Mouse (Mus musculus) lung, postnatal 25 days (tissue): ENCODE data around the gene Muc16.

Experiments used
- DNase-seq: peaks from one replicate; pipeline ENCODE4 v3.0.0; 2022; ENCODE audit warnings: low spot score

The Muc16 gene

GRCm38 (mm10) chr9:18674480-18675154 is at the start of gene Muc16:
Gene Muc16, minus strand, starts transcription at chr9:18674530.
- no peak for DNase-seq

- no peak for DNase-seq
Measured at GRCm38 (mm10) chr9:18722712-18723099, 48.4 kb upstream of the Muc16 start.

- no peak for DNase-seq
Measured at GRCm38 (mm10) chr9:18721931-18722711, 47.8 kb upstream of the Muc16 start.

GRCm38 (mm10) chr9:18721011-18721410 is 46.7 kb upstream of the Muc16 start:
- no peak for DNase-seq

- no peak for DNase-seq
Measured at GRCm38 (mm10) chr9:18705628-18706027, 31.3 kb upstream of the Muc16 start.

- DNase-seq = no peak
Measured at GRCm38 (mm10) chr9:18598366-18598765, 76.0 kb downstream of the Muc16 start.

GRCm38 (mm10) chr9:18508098-18508497 is 166.2 kb downstream of the Muc16 start:
- DNase-seq = no peak

GRCm38 (mm10) chr9:18478168-18478567 is 196.2 kb downstream of the Muc16 start, which contains the start of the genes Zfp558 and Mbd3l1:
Gene Zfp558, minus strand, starts transcription at chr9:18478268.
Gene Mbd3l1, plus strand, starts transcription at chr9:18478359.
- no peak for DNase-seq

- DNase-seq = peak; percentile 56
Measured at GRCm38 (mm10) chr9:18473324-18474128, 200.8 kb downstream of the Muc16 start.

- no peak for DNase-seq
Measured at GRCm38 (mm10) chr9:18468005-18468404, 206.3 kb downstream of the Muc16 start.

- DNase-seq = no peak
Measured at GRCm38 (mm10) chr9:18467350-18467749, 207.0 kb downstream of the Muc16 start.

GRCm38 (mm10) chr9:18456520-18456919 is 217.8 kb downstream of the Muc16 start:
- DNase-seq = no peak
